Mouse (Mus musculus) hindbrain, embryonic 12.5 days (tissue): Measurements from ENCODE around the gene Wdr81. TPM values are rescaled to one million over a fixed set of nuclear protein-coding genes. Genes with fewer than 3 reads are reported as not detected.

Source experiments
- ATAC-seq: fragments of 200-750 bp; cut with Nextera tagmentation; 2 replicates; pipeline ENCODE4 v1.8.0; 2017; ENCODE audit warnings: moderate TSS enrichment; ENCODE audit not compliant: low FRiP score
- H3K27ac ChIP-seq: fragments of 300-500 bp; sonication (generic); 2 replicates; pipeline ENCODE4 v1.5.1; 2016; ENCODE audit warnings: mild to moderate bottlenecking
- H3K27me3 ChIP-seq: fragments of 300-500 bp; sonication (generic); 2 replicates; pipeline ENCODE4 v1.6.1; 2016; ENCODE audit warnings: mild to moderate bottlenecking
- H3K36me3 ChIP-seq: fragments of 300-500 bp; sonication (generic); 2 replicates; pipeline ENCODE4 v1.6.1; 2016; ENCODE audit warnings: mild to moderate bottlenecking
- H3K4me1 ChIP-seq: fragments of 300-500 bp; sonication (generic); 2 replicates; pipeline ENCODE4 v1.6.1; 2016
- H3K4me2 ChIP-seq: fragments of 300-500 bp; sonication (generic); replicated peaks from 2 replicates; pipeline ENCODE4 v1.6.1; 2016; ENCODE audit warnings: mild to moderate bottlenecking
- H3K4me3 ChIP-seq: fragments of 300-500 bp; sonication (generic); 2 replicates; pipeline ENCODE4 v1.5.1; 2016; ENCODE audit warnings: mild to moderate bottlenecking
- H3K9ac ChIP-seq: fragments of 300-500 bp; sonication (generic); 2 replicates; pipeline ENCODE4 v1.6.1; 2016; ENCODE audit warnings: mild to moderate bottlenecking, moderate library complexity
- H3K9me3 ChIP-seq: fragments of 300-500 bp; sonication (generic); replicated peaks from 2 replicates; pipeline ENCODE4 v1.6.1; 2016; ENCODE audit warnings: mild to moderate bottlenecking
- whole genome bisulfite sequencing: fragments of 180-500 bp; shearing (Covaris S2); methylation state at CpG from one replicate; pipeline ENCODE4 v1.1.7; 2016; 5-methylcytosine and 5-hydroxymethylcytosine counted together
- polyA plus RNA-seq: library from polyadenylated mRNA; unstranded; fragments of >200 nt; fragmentation: Nextera tagmentation; extraction: Ambion mirVana; gene quantifications from 2 replicates; pipeline ENCODE4 v1.2.1, GENCODE M21; 2016

Gene Wdr81
- 9.3 and 9.6 TPM in 2 replicates for polyA plus RNA-seq

- Histone ChIP-seq H3K27me3 (no peaks in the 10 kb centered on the region), H3K9ac (peak within 1 kb of the TSS; percentile 81), H3K4me3 (peak within 1 kb of the TSS; percentile 66), H3K9me3 (no peaks in the 10 kb centered on the region), H3K36me3 (peaks cover 18% of the 10 kb centered on the region; the same call in 1 of the 2 replicates), H3K27ac (peak within 1 kb of the TSS; percentile 72), H3K4me2 (peak within 1 kb of the TSS; percentile 99), H3K4me1 (peaks cover 36% of the 10 kb centered on the region)
- WGBS, result 2% methylated on average over 56 of the region's 56 CpGs
- ATAC-seq, result peak; percentile 92
Observed at GRCm38 (mm10) chr11:75453991-75454930, at the start of gene Wdr81. Gene Wdr81 (minus strand): TSS chr11:75454717.

GRCm38 (mm10) chr11:75498126-75498525 is 43.6 kb upstream of the Wdr81 start:
- ATAC-seq, result no peak
- no peak overlapping the region for H3K27ac ChIP-seq
- peaks cover 99% of the 10 kb centered on the region for H3K36me3 ChIP-seq
- no peak overlapping the region for H3K4me3 ChIP-seq
- 83% methylated on average over 1 of the region's 1 CpGs for WGBS
- no peak overlapping the region for H3K9ac ChIP-seq
- H3K27me3 ChIP-seq, result no peaks in the 10 kb centered on the region
- H3K9me3 ChIP-seq, result no peaks in the 10 kb centered on the region
- no peaks in the 10 kb centered on the region for H3K4me1 ChIP-seq
- no peak overlapping the region for H3K4me2 ChIP-seq

- H3K9ac ChIP-seq, result no peak overlapping the region
- H3K9me3 ChIP-seq, result no peaks in the 10 kb centered on the region
- WGBS, result 96% methylated on average over 10 of the region's 10 CpGs
- H3K27me3 ChIP-seq, result no peaks in the 10 kb centered on the region
- no peaks in the 10 kb centered on the region for H3K4me1 ChIP-seq
- H3K36me3 ChIP-seq, result peaks cover 99% of the 10 kb centered on the region
- H3K4me2 ChIP-seq, result no peak overlapping the region
- ATAC-seq, result no peak
- H3K4me3 ChIP-seq, result no peak overlapping the region
- H3K27ac ChIP-seq, result no peak overlapping the region
Observed at GRCm38 (mm10) chr11:75494296-75495049, 40.0 kb upstream of the Wdr81 start.

- peak overlapping the region; percentile 96 for H3K9ac ChIP-seq
- WGBS, result 45% methylated on average over 6 of the region's 6 CpGs
- peaks cover 13% of the 10 kb centered on the region for H3K4me1 ChIP-seq
- peak overlapping the region; percentile 97 for H3K4me3 ChIP-seq
- no peak for ATAC-seq
- H3K9me3 ChIP-seq, result no peaks in the 10 kb centered on the region
- peaks cover 39% of the 10 kb centered on the region for H3K36me3 ChIP-seq
- no peak overlapping the region for H3K27ac ChIP-seq
- peak overlapping the region; percentile 94 for H3K4me2 ChIP-seq
- no peaks in the 10 kb centered on the region for H3K27me3 ChIP-seq
Observed at GRCm38 (mm10) chr11:75487496-75487895, 33.0 kb upstream of the Wdr81 start.

- no peaks in the 10 kb centered on the region for H3K27me3 ChIP-seq
- peak within 1 kb of the TSS; percentile 96 for H3K9ac ChIP-seq
- peak; percentile 99 for ATAC-seq
- H3K4me1 ChIP-seq, result peaks cover 13% of the 10 kb centered on the region
- under 1% methylated on average over 52 of the region's 52 CpGs for WGBS
- peaks cover 32% of the 10 kb centered on the region for H3K36me3 ChIP-seq
- H3K27ac ChIP-seq, result peak within 1 kb of the TSS; percentile 82
- H3K9me3 ChIP-seq, result no peaks in the 10 kb centered on the region
- peak within 1 kb of the TSS; percentile 94 for H3K4me2 ChIP-seq
- H3K4me3 ChIP-seq, result peak within 1 kb of the TSS; percentile 97
Observed at GRCm38 (mm10) chr11:75486601-75487285, 32.2 kb upstream of the Wdr81 start, which contains the start of gene Prpf8. Gene Prpf8 (plus strand): TSS chr11:75486816.

GRCm38 (mm10) chr11:75486192-75486591 is 31.7 kb upstream of the Wdr81 start:
- Histone ChIP-seq H3K36me3 (peaks cover 26% of the 10 kb centered on the region), H3K9ac (no peak overlapping the region), H3K4me2 (peak overlapping the region; percentile 44), H3K27ac (peak overlapping the region; percentile 44), H3K4me3 (0 out of 2 replicates have a peak overlapping the region, but pooled peaks have one; percentile 97), H3K4me1 (peaks cover 13% of the 10 kb centered on the region), H3K9me3 (no peaks in the 10 kb centered on the region), H3K27me3 (no peaks in the 10 kb centered on the region)
- ATAC-seq, result peak; percentile 62
- 23% methylated on average over 3 of the region's 3 CpGs for WGBS

- 0 out of 2 replicates have a peak, but pooled peaks cover 2% of the 10 kb centered on the region for H3K27me3 ChIP-seq
- H3K4me1 ChIP-seq, result no peaks in the 10 kb centered on the region
- H3K27ac ChIP-seq, result no peak overlapping the region
- no peak overlapping the region for H3K4me2 ChIP-seq
- WGBS, result 66% methylated on average over 7 of the region's 7 CpGs
- no peak for ATAC-seq
- no peak overlapping the region for H3K4me3 ChIP-seq
- H3K9me3 ChIP-seq, result no peaks in the 10 kb centered on the region
- no peaks in the 10 kb centered on the region for H3K36me3 ChIP-seq
- no peak overlapping the region for H3K9ac ChIP-seq
Observed at GRCm38 (mm10) chr11:75473376-75473775, 18.9 kb upstream of the Wdr81 start.

- Histone ChIP-seq H3K27ac (no peak overlapping the region), H3K9ac (no peak overlapping the region), H3K4me2 (no peak overlapping the region), H3K4me3 (no peak overlapping the region), H3K27me3 (0 out of 2 replicates have a peak, but pooled peaks cover 5% of the 10 kb centered on the region), H3K36me3 (no peaks in the 10 kb centered on the region), H3K4me1 (peaks cover 5% of the 10 kb centered on the region; the same call in 1 of the 2 replicates), H3K9me3 (no peaks in the 10 kb centered on the region)
- WGBS, result 92% methylated on average over 11 of the region's 11 CpGs
- no peak for ATAC-seq
Observed at GRCm38 (mm10) chr11:75472469-75473081, 18.1 kb upstream of the Wdr81 start.

- Histone ChIP-seq H3K4me2 (no peak overlapping the region), H3K9ac (no peak overlapping the region), H3K9me3 (no peaks in the 10 kb centered on the region), H3K27ac (no peak overlapping the region), H3K27me3 (0 out of 2 replicates have a peak, but pooled peaks cover 5% of the 10 kb centered on the region), H3K36me3 (peaks cover 6% of the 10 kb centered on the region; the same call in 1 of the 2 replicates), H3K4me1 (peaks cover 8% of the 10 kb centered on the region; the same call in 1 of the 2 replicates), H3K4me3 (no peak overlapping the region)
- no peak for ATAC-seq
- 78% methylated on average over 3 of the region's 3 CpGs for WGBS
Observed at GRCm38 (mm10) chr11:75470675-75471074, 16.2 kb upstream of the Wdr81 start.

GRCm38 (mm10) chr11:75469261-75469660 is 14.7 kb upstream of the Wdr81 start:
- Histone ChIP-seq H3K9ac (no peak overlapping the region), H3K27me3 (0 out of 2 replicates have a peak, but pooled peaks cover 5% of the 10 kb centered on the region), H3K36me3 (peaks cover 17% of the 10 kb centered on the region), H3K4me1 (peaks cover 8% of the 10 kb centered on the region; the same call in 1 of the 2 replicates), H3K27ac (no peak overlapping the region), H3K4me2 (no peak overlapping the region), H3K9me3 (no peaks in the 10 kb centered on the region), H3K4me3 (no peak overlapping the region)
- 88% methylated on average over 4 of the region's 4 CpGs for WGBS
- no peak for ATAC-seq

- no peaks in the 10 kb centered on the region for H3K9me3 ChIP-seq
- peak overlapping the region; percentile 31 for H3K4me3 ChIP-seq
- 62% methylated on average over 7 of the region's 7 CpGs for WGBS
- 0 out of 2 replicates have a peak, but pooled peaks cover 5% of the 10 kb centered on the region for H3K27me3 ChIP-seq
- ATAC-seq, result no peak
- H3K4me1 ChIP-seq, result peaks cover 12% of the 10 kb centered on the region; the same call in 1 of the 2 replicates
- no peak overlapping the region for H3K27ac ChIP-seq
- H3K36me3 ChIP-seq, result peaks cover 17% of the 10 kb centered on the region
- peak overlapping the region; percentile 60 for H3K4me2 ChIP-seq
- H3K9ac ChIP-seq, result peak overlapping the region; percentile 53; the same call in 1 of the 2 replicates
Observed at GRCm38 (mm10) chr11:75468410-75468809, 13.9 kb upstream of the Wdr81 start.
